Mouse (Mus musculus) heart, embryonic 12.5 days (tissue): ENCODE results near the gene Cotl1. TPM values are rescaled to one million over a fixed set of nuclear protein-coding genes. Genes with fewer than 3 reads are reported as not detected.

Experiments
- ATAC-seq: fragments of 200-750 bp; cut with Nextera tagmentation; 2 replicates; pipeline ENCODE4 v1.8.0; 2017; ENCODE audit warnings: moderate TSS enrichment, moderate library complexity; ENCODE audit not compliant: insufficient number of reproducible peaks, low FRiP score
- H3K27ac ChIP-seq: fragments of 300-500 bp; sonication (generic); 2 replicates; pipeline ENCODE4 v1.5.1; 2016; ENCODE audit warnings: mild to moderate bottlenecking, moderate library complexity; ENCODE audit not compliant: poor library complexity, severe bottlenecking
- H3K27me3 ChIP-seq: fragments of 300-500 bp; sonication (generic); replicated peaks from 2 replicates; pipeline ENCODE4 v1.6.1; 2016; ENCODE audit warnings: mild to moderate bottlenecking, moderate library complexity
- H3K36me3 ChIP-seq: fragments of 300-500 bp; sonication (generic); 2 replicates; pipeline ENCODE4 v1.6.1; 2016; ENCODE audit warnings: mild to moderate bottlenecking, moderate library complexity
- H3K4me1 ChIP-seq: fragments of 300-500 bp; sonication (generic); replicated peaks from 2 replicates; pipeline ENCODE4 v1.6.1; 2016; ENCODE audit warnings: mild to moderate bottlenecking
- H3K4me2 ChIP-seq: fragments of 300-500 bp; sonication (generic); 2 replicates; pipeline ENCODE4 v1.6.1; 2016; ENCODE audit warnings: mild to moderate bottlenecking, moderate library complexity
- H3K4me3 ChIP-seq: fragments of 300-500 bp; sonication (generic); 2 replicates; pipeline ENCODE4 v1.5.1; 2016; ENCODE audit warnings: mild to moderate bottlenecking
- H3K9ac ChIP-seq: fragments of 300-500 bp; sonication (generic); 2 replicates; pipeline ENCODE4 v1.6.1; 2016; ENCODE audit warnings: mild to moderate bottlenecking, moderate library complexity
- H3K9me3 ChIP-seq: fragments of 300-500 bp; sonication (generic); replicated peaks from 2 replicates; pipeline ENCODE4 v1.6.1; 2016; ENCODE audit warnings: mild to moderate bottlenecking, moderate library complexity
- WGBS: fragments of 180-500 bp; shearing (Covaris S2); methylation state at CpG from one replicate; pipeline ENCODE4 v1.1.7; 2016; 5-methylcytosine and 5-hydroxymethylcytosine counted together
- polyA plus RNA-seq: library from polyadenylated mRNA; unstranded; fragments of >200 nt; fragmentation: Nextera tagmentation; extraction: Ambion mirVana; gene quantifications from 2 replicates; pipeline ENCODE4 v1.2.1, GENCODE M21; 2016

Cotl1 gene
- polyA plus RNA-seq, 1 experiment from 2014 or later = 40.6 TPM

DNA sequence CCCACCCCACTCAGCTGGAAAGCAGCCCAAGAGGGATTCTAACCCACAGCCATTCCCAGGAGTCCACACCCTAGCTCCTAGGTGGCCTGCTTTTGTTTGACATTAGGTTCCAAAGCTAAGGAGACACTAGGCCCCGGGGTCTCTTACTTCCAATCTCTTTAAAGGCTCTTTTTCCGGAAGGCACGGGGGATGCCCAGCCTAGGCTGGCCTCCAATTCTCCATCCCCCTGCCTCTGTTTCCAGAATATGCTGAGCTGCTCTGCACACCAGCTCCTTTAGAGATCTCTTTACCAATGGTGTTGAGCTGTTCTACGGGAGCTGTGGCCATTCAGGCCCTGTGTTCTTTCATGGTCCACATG lies 1.4 kb downstream of the Cotl1 start:
- Histone ChIP-seq H3K4me3 (peak overlapping the region; percentile 67), H3K27me3 (no peaks in the 10 kb centered on the region), H3K9me3 (no peaks in the 10 kb centered on the region), H3K4me2 (peak overlapping the region; percentile 88), H3K9ac (peak overlapping the region; percentile 81; the same call in 1 of the 2 replicates), H3K4me1 (peaks cover 32% of the 10 kb centered on the region), H3K27ac (0 out of 2 replicates have a peak overlapping the region, but pooled peaks have one; percentile 25), H3K36me3 (peaks cover 1% of the 10 kb centered on the region; the same call in 1 of the 2 replicates)
- ATAC-seq = no peak
- WGBS = 75% methylated on average over 4 of the region's 4 CpGs

DNA sequence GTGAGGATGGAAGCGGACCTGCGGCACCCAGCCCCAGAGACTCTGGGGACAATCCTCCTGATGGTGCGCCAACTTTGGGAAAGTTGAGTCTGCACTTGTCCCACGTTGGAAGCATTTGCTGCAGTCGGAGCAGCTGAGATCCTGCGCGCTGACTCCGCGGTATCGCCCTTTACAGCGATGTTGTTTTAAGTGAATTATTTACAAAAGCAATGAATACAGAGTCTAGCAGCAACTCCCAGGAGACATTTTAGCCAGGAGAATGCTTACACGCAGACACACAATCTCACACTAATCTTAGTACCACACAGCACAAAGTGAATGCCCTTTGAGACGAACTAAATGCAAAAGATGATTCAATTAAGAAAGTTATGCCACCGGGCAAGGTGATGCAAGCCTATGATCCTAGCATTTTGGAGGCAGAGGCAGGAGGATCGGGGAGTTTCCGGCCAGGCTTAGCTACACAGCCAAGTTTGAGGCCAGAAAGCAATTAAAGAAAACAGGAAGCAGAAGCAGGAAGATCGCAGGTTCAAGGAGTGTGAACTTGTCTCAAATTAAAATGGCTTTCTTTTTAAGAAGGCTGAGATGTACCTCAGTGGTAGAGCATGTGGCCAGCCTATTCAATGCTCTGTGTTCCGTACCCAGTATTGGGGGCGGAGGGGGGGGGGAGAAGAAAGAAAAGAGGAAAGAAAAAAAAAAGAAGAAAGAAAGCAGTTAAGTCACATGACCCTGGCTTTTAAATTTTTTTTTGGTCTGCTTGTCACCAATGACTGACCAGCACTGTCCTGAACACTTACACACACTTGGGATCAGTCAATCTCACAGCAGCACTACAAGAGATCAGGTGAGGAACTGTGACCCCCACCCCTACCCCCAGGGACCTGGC lies 2.0 kb downstream of the Cotl1 start:
- ATAC-seq = no peak
- H3K27ac ChIP-seq = peak overlapping the region; percentile 37
- WGBS = 68% methylated on average over 19 of the region's 19 CpGs
- H3K9me3 ChIP-seq = no peaks in the 10 kb centered on the region
- peaks cover 39% of the 10 kb centered on the region for H3K4me1 ChIP-seq
- peak overlapping the region; percentile 67 for H3K4me3 ChIP-seq
- peaks cover 4% of the 10 kb centered on the region; the same call in 1 of the 2 replicates for H3K36me3 ChIP-seq
- peak overlapping the region; percentile 88 for H3K4me2 ChIP-seq
- H3K9ac ChIP-seq = 0 out of 2 replicates have a peak overlapping the region, but pooled peaks have one; percentile 50
- no peaks in the 10 kb centered on the region for H3K27me3 ChIP-seq

DNA sequence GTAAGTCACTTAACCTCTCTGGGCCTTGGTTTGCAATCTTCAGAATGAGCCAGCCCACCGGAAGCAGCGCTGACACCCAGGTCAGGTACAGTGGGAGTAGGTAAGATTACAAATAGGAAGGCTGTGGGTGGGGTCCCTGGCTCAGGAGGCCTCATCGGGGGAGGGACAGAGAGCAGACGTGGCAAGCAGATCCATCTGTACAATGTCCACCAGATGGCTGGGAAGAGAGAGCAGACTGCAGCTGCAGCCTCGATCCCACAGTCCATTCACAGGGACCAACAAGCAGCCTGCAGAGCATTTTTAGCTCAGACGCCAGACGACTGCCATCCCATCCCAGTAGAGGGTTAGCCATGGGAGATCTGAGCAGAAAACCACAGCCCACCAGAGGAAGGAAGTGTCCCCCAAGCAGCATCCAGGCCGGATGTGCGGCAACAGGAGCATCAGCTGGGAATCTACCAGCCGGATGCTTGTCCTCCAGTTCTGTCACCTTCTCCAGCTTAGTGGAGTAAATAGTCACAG lies 2.7 kb downstream of the Cotl1 start:
- H3K36me3 ChIP-seq = peaks cover 4% of the 10 kb centered on the region; the same call in 1 of the 2 replicates
- peak overlapping the region; percentile 88 for H3K4me2 ChIP-seq
- H3K27me3 ChIP-seq = no peaks in the 10 kb centered on the region
- H3K9ac ChIP-seq = peak overlapping the region; percentile 50
- peak overlapping the region; percentile 37 for H3K27ac ChIP-seq
- no peak for ATAC-seq
- peak overlapping the region; percentile 18; the same call in 1 of the 2 replicates for H3K4me3 ChIP-seq
- WGBS = 30% methylated on average over 10 of the region's 10 CpGs
- H3K4me1 ChIP-seq = peaks cover 46% of the 10 kb centered on the region
- H3K9me3 ChIP-seq = no peaks in the 10 kb centered on the region

DNA sequence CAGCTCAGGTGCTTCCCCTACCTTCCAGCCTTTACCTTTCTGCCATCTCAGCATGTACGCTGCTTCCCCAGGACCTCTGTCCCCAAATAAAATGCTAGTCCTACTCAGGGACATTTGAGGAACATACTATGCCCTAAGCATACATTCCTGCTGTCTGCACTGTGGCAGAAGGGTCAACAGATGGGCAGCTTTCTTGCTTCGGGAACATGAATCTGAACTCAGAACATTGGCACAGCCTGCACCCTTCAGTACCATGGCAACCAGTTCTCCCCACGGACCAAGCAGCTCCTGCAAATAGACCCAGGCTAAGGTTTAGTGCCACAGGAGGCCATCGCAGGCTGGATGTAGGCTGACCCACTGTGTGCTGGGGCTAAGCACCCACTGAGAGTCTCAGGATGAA lies 3.5 kb downstream of the Cotl1 start:
- peaks cover 4% of the 10 kb centered on the region; the same call in 1 of the 2 replicates for H3K36me3 ChIP-seq
- ATAC-seq = no peak
- H3K4me1 ChIP-seq = peaks cover 54% of the 10 kb centered on the region
- no peak overlapping the region for H3K9ac ChIP-seq
- no peak overlapping the region for H3K4me2 ChIP-seq
- no peaks in the 10 kb centered on the region for H3K27me3 ChIP-seq
- no peak overlapping the region for H3K27ac ChIP-seq
- H3K4me3 ChIP-seq = no peak overlapping the region
- no peaks in the 10 kb centered on the region for H3K9me3 ChIP-seq
- 81% methylated on average over 4 of the region's 4 CpGs for WGBS

DNA sequence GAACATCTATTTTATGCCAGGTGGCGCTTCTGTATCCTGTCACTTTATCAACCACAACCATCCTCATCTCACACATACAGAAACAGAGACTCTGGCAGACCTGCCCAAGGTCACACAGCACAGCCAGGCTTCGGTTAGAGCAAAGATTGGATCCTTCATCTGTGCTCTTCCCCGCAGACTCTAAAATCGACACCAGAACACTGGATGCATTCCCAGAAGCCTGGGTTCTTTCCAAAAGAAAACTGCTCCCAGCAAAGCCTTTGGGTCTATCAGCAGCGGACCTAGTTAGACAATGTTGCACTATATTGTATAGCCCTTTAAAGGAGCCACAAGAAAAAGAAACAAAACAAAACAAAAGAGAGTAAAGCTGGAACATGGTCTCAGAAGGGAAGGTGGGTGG lies 5.1 kb downstream of the Cotl1 start:
- Histone ChIP-seq H3K9me3 (no peaks in the 10 kb centered on the region), H3K36me3 (peaks cover 4% of the 10 kb centered on the region; the same call in 1 of the 2 replicates), H3K27ac (no peak overlapping the region), H3K4me3 (no peak overlapping the region), H3K4me1 (peaks cover 63% of the 10 kb centered on the region), H3K4me2 (no peak overlapping the region), H3K9ac (no peak overlapping the region), H3K27me3 (no peaks in the 10 kb centered on the region)
- 78% methylated on average over 5 of the region's 5 CpGs for WGBS
- no peak for ATAC-seq

DNA sequence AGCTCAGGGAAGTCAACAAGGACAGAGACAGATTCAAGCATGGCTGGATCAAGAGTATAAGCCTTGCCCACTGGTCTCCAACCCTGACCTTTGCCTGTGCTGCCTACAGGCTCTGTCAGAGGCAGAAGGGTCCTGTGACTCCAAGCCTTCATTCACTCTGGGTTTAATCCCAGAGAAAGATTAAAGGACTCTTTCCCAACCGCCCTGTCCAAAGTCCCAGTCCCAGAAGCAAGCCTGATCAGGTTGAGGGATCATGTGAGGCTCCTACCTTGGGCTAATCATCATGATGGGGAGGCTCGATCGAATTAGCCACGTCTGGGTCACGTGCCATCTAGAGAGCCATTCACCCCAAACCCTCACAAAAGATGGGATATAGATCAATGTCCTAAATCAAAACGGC lies 5.7 kb downstream of the Cotl1 start:
- Histone ChIP-seq H3K9ac (no peak overlapping the region), H3K9me3 (no peaks in the 10 kb centered on the region), H3K27ac (no peak overlapping the region), H3K4me1 (peaks cover 66% of the 10 kb centered on the region), H3K36me3 (peaks cover 4% of the 10 kb centered on the region; the same call in 1 of the 2 replicates), H3K4me3 (no peak overlapping the region), H3K4me2 (no peak overlapping the region), H3K27me3 (no peaks in the 10 kb centered on the region)
- WGBS = 82% methylated on average over 6 of the region's 6 CpGs
- ATAC-seq = no peak

DNA sequence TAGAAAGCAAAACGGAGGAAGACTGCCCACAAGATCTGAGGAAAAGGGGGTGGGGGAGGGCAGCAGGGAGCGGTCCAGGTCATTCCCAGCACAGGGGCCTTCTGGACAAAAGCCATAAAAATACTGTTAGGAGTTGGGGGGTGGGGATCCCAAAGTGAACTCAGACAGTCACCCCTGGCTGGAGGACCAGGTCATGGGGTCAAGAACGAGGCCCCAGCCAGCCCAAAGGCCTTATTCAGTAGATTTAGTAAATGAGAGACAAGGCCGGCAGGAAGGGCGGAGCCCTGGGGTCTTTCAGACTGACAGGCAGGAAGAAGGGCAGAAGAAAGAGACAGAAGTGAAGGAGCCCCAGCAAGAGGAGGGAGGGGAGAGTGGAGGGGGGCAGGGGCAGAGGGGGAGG lies 7.4 kb downstream of the Cotl1 start:
- H3K4me1 ChIP-seq = peaks cover 69% of the 10 kb centered on the region
- H3K4me2 ChIP-seq = peak overlapping the region; percentile 9; the same call in 1 of the 2 replicates
- 31% methylated on average over 5 of the region's 5 CpGs for WGBS
- 0 out of 2 replicates have a peak, but pooled peaks have one; percentile 4 for ATAC-seq
- H3K9ac ChIP-seq = no peak overlapping the region
- H3K27ac ChIP-seq = 0 out of 2 replicates have a peak overlapping the region, but pooled peaks have one; percentile 69
- H3K36me3 ChIP-seq = peaks cover 4% of the 10 kb centered on the region; the same call in 1 of the 2 replicates
- no peaks in the 10 kb centered on the region for H3K9me3 ChIP-seq
- H3K27me3 ChIP-seq = no peaks in the 10 kb centered on the region
- no peak overlapping the region for H3K4me3 ChIP-seq

DNA sequence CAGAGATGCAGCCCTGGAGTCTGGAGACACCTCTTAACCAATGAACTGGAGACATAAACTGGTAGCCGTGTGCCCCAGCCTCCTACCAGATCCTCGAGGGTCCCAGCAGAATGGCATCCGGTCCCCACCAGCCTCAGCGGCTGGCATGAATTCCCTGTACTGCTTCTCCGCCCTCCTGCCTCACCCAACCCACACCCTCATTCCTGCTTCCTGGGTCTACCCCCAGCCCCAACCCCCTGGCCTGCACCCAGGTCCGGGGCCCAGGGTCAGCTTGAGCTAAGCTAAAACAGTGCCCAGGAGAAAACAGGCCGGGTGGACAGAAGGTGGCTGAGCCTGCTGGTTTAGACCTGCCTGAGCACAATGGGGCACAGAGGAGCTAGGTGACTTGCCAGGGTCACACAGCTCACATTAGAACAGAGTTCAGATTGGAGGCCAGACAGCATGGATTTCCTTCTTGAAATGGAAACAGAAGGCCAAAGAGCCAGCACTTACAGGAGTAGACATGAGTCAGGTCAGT lies 8.2 kb downstream of the Cotl1 start:
- Histone ChIP-seq H3K4me2 (peak overlapping the region; percentile 55), H3K36me3 (peaks cover 4% of the 10 kb centered on the region; the same call in 1 of the 2 replicates), H3K27me3 (no peaks in the 10 kb centered on the region), H3K4me1 (peaks cover 68% of the 10 kb centered on the region), H3K27ac (peak overlapping the region; percentile 69), H3K9me3 (no peaks in the 10 kb centered on the region), H3K4me3 (no peak overlapping the region), H3K9ac (peak overlapping the region; percentile 15; the same call in 1 of the 2 replicates)
- WGBS = 71% methylated on average over 7 of the region's 7 CpGs
- no peak for ATAC-seq

DNA sequence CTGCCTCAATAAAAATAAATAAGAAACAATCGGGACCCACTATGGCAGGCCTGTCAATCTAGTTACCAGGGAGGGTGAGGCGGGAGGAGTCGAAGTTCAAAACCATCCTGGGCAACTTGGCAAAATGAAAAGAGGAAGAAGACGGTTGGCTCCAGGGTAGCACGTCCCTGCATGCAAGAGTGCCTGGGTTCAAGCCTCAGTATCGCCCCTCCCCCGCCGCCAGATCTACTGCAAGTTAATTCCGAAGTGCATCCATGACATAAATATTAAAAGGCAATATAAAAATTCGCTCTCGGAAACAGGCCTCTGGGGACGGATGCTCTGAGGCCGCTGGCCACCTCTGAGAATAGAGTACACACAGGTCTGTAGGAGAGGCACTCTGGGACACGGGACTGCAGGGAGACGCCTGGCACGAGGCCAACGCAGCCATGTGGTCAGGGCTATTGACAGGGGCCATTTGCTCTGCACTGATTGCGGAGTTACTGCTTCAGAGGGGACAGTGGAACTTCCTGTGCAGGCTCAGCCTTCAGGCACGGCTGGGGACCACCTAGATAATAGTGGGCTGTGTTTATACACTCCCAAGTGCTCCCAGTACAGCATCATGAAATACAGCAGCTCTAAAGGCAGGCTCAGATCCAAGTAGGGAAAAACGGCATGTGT lies 8.9 kb downstream of the Cotl1 start:
- ATAC-seq = peak; percentile 73
- Histone ChIP-seq H3K36me3 (peaks cover 4% of the 10 kb centered on the region; the same call in 1 of the 2 replicates), H3K27ac (peak overlapping the region; percentile 69), H3K4me1 (peaks cover 75% of the 10 kb centered on the region), H3K4me3 (no peak overlapping the region), H3K4me2 (peak overlapping the region; percentile 55), H3K9me3 (no peaks in the 10 kb centered on the region), H3K9ac (peak overlapping the region; percentile 15; the same call in 1 of the 2 replicates), H3K27me3 (no peaks in the 10 kb centered on the region)
- 36% methylated on average over 20 of the region's 20 CpGs for WGBS

DNA sequence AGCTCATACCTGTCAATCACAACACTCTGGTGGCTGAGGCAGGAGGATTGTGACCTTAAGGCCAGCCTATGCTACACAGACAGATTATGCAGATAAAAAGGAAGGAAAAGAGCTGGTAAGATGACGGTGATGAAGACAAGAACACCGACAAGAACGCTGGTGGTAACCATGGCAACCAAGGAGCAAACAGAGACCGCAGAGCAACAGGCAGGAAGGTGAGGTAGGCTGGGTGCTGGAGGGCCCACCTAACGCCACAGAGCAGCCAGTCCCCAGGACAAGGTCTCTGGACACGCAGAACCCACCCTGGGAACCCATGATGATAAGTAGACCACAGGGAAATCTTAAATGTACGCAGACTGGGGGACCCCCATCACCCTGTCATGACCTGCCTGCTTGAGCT lies 9.8 kb downstream of the Cotl1 start:
- Histone ChIP-seq H3K27me3 (no peaks in the 10 kb centered on the region), H3K27ac (no peak overlapping the region), H3K4me3 (no peak overlapping the region), H3K4me2 (no peak overlapping the region), H3K4me1 (peaks cover 84% of the 10 kb centered on the region), H3K9ac (no peak overlapping the region), H3K9me3 (no peaks in the 10 kb centered on the region), H3K36me3 (peaks cover 4% of the 10 kb centered on the region; the same call in 1 of the 2 replicates)
- WGBS = 68% methylated on average over 7 of the region's 7 CpGs
- ATAC-seq = no peak
